In the genomic region with DNA sequence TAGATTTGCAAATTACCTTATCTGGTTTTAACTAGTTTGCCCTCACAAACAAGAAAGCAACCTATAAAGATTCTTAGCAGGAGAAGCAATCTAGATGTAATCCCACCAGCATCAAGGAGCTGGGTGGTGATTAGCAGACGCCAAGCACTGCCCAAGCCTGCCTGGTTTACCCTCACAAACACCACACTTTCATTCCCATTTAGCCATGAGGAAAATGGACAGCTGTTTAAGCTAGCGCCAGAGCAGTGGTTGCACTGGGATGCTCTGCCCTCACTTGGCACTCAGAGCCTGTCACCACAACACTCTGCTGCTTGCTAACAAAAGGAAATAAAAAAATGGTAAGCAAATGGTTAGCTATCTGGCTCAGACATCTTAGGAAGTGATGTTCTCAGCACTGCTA, we compare ENCODE assay signal across 21 mouse cellular contexts. TPM values are rescaled to one million over a fixed set of nuclear protein-coding genes. Genes with fewer than 3 reads are reported as not detected.
DNase-seq lines count a peak whose midpoint lies in the region; TF ChIP-seq lines count a peak whose summit lies in the region.
"Had no signal": no experiment of that assay in that cellular context is flagged by ENCODE, and none has a peak within 500 bp of the region (broad histone marks: within the 10 kb centered on the region; RNA-seq: fewer than 3 reads in every experiment).

No protein-coding gene starts in this region.

- TF ChIP-seq CTCF in cerebellum, adult 2 months (IDR thresholded peaks at IDR 0.05; ENCODE audit: borderline replicate concordance, insufficient read depth, low read depth, low read length): no peak

- WGBS in cerebellum, adult 2 months: 75% methylated on average over 2 of the region's 2 CpGs

- peak; percentile 14 for DNase-seq in cerebellum, adult 9-10 months
- DNase-seq in cerebellum, adult 2 months: no peak
- DNase-seq in 3T3-L1 (ENCODE audit: low read depth, low spot score): peak; percentile 13
- no peak for DNase-seq in adrenal gland, postnatal 14 days
- DNase-seq: adrenal gland, adult 8-10 months; adrenal gland, postnatal 25 days; cerebellum, adult 11 months; cerebellum, adult 18-20 months; cerebellum, adult 9-11 months; cerebellum, postnatal 14 days; cerebellum, postnatal 36 days; embryo, embryonic 11 days had no signal

- TF ChIP-seq POLR2A in cerebellum, adult 2 months (IDR thresholded peaks at IDR 0.05; ENCODE audit: borderline replicate concordance, insufficient read depth, low read length): no peak
- TF ChIP-seq POLR2A in myocyte (IDR thresholded peaks at IDR 0.05; ENCODE audit: insufficient read length, low read depth): no peak

- no peaks in the 10 kb centered on the region for H3K79me2 ChIP-seq in myocyte (ENCODE audit: control insufficient read depth, insufficient read depth)

- H3K36me3 ChIP-seq in myocyte (ENCODE audit: control insufficient read depth, insufficient read depth): no peaks in the 10 kb centered on the region
- H3K36me3 ChIP-seq: embryonic facial prominence, embryonic 13.5 days; embryonic facial prominence, embryonic 15.5 days; forebrain, embryonic 10.5 days; forebrain, embryonic 12.5 days; G1E had no signal

- H3K4me2 ChIP-seq in myocyte (ENCODE audit: low read depth): peak overlapping the region; percentile 44
- H3K4me2 ChIP-seq: embryonic facial prominence, embryonic 13.5 days; embryonic facial prominence, embryonic 15.5 days; forebrain, embryonic 12.5 days had no signal

- peaks cover 7% of the 10 kb centered on the region; the same call in 1 of the 2 replicates for H3K4me1 ChIP-seq in cerebellum, adult 2 months (ENCODE audit: control insufficient read depth, insufficient read depth, low read length)
- H3K4me1 ChIP-seq: embryonic facial prominence, embryonic 13.5 days; embryonic facial prominence, embryonic 15.5 days; forebrain, embryonic 12.5 days had no signal

- H3K27ac ChIP-seq in cerebellum, adult 2 months (ENCODE audit: insufficient read depth, low read length): no peak overlapping the region
- H3K27ac ChIP-seq: embryonic facial prominence, embryonic 13.5 days; embryonic facial prominence, embryonic 15.5 days; forebrain, embryonic 10.5 days; forebrain, embryonic 12.5 days had no signal

- H3ac ChIP-seq in myocyte (ENCODE audit: control insufficient read depth, insufficient read length): no peak overlapping the region

- no peaks in the 10 kb centered on the region for H3K27me3 ChIP-seq in cerebellum, adult 2 months (ENCODE audit: control insufficient read depth, insufficient read depth, low read length)
- H3K27me3 ChIP-seq in myocyte (ENCODE audit: control insufficient read depth, insufficient read depth, insufficient read length): no peaks in the 10 kb centered on the region
- H3K27me3 ChIP-seq: CH12.LX; embryonic facial prominence, embryonic 13.5 days; embryonic facial prominence, embryonic 15.5 days; forebrain, embryonic 12.5 days; Patski had no signal

- H3K4me3 ChIP-seq in cerebellum, adult 2 months (replicated peaks; ENCODE audit: insufficient read depth, low read depth, low read length): no peak overlapping the region
- no peak overlapping the region for H3K4me3 ChIP-seq in myocyte
- H3K4me3 ChIP-seq: embryonic facial prominence, embryonic 13.5 days; embryonic facial prominence, embryonic 15.5 days; erythroblast, embryonic 14.5 days; forebrain, embryonic 10.5 days; forebrain, embryonic 12.5 days had no signal

TF ChIP-seq in myocyte, 11 proteins besides CTCF, POLR2A, EP300 and RAD21:
- TF ChIP-seq E2F4 (IDR thresholded peaks at IDR 0.05; ENCODE audit: insufficient read depth) (no peak), MYOG (IDR thresholded peaks at IDR 0.05; ENCODE audit: control insufficient read depth in 1 of 3, insufficient read depth in 1 of 3, insufficient read length in 2 of 3, low read depth in 2 of 3) (peak; percentile 12 to 69 (median 68)), REST (IDR thresholded peaks at IDR 0.05; ENCODE audit: insufficient read depth, insufficient read length) (no peak), MYOD1 (IDR thresholded peaks at IDR 0.05; ENCODE audit: control insufficient read depth in 1 of 3, insufficient read length in 2 of 3, low read depth in 2 of 3) (peak; percentile 61 to 88 (median 84)), TCF12 (IDR thresholded peaks at IDR 0.05; ENCODE audit: insufficient read depth, poor library complexity, severe bottlenecking) (peak; percentile 13)

RNA-seq across cellular contexts. Expression of gene Usp47, which starts 9.2 kb away (rescaled TPM):
- 45.1 and 46.7 TPM in 2 replicates for polyA plus RNA-seq in cerebellum, adult 2 months (2012; rRNA removed)
- 28.7 TPM for polyA plus RNA-seq in myocyte (2012; fragmentation: generic; extraction: Trizol)
- total RNA-seq in adrenal gland, postnatal 14 days (2021): 62.6 and 63.0 TPM in 2 replicates

Comparison
In these comparisons a context has a peak if more than half of its experiments do, and no peak if none do; other contexts are left out.
1. DNase-seq: peak in cerebellum, adult 9-10 months (single experiment) and 3T3-L1 (single experiment); none in cerebellum, adult 2 months (0 of 2) and adrenal gland, postnatal 14 days (single experiment).